Mouse (Mus musculus) liver, embryonic 11.5 days (tissue): ENCODE results near the gene Sh3gl3. TPM values are rescaled to one million over a fixed set of nuclear protein-coding genes. Genes with fewer than 3 reads are reported as not detected.

Experiments used
- ATAC-seq: fragments of 200-750 bp; cut with Nextera tagmentation; replicated peaks from 2 replicates; pipeline ENCODE4 v1.8.0; 2017; ENCODE audit warnings: moderate number of reproducible peaks, mild to moderate bottlenecking, moderate TSS enrichment, moderate library complexity; ENCODE audit not compliant: low FRiP score
- DNase-seq: peaks from one replicate; pipeline ENCODE4 v3.0.0-alpha.2; 2017; ENCODE audit warnings: low spot score
- H3K27ac ChIP-seq: fragments of 300-500 bp; sonication (generic); 2 replicates; pipeline ENCODE4 v1.5.1; 2014; ENCODE audit warnings: mild to moderate bottlenecking, low read depth, low read length, control low read depth
- H3K27me3 ChIP-seq: fragments of 300-500 bp; sonication (generic); replicated peaks from 2 replicates; pipeline ENCODE4 v1.6.1; 2014; ENCODE audit warnings: low read length, mixed read lengths; ENCODE audit not compliant: control insufficient read depth, insufficient read depth
- H3K36me3 ChIP-seq: fragments of 300-500 bp; sonication (generic); 2 replicates; pipeline ENCODE4 v1.6.1; 2014; ENCODE audit warnings: mild to moderate bottlenecking, low read length, moderate library complexity, mixed read lengths; ENCODE audit not compliant: control insufficient read depth, insufficient read depth
- H3K4me1 ChIP-seq: fragments of 300-500 bp; sonication (generic); replicated peaks from 2 replicates; pipeline ENCODE4 v1.6.1; 2014; ENCODE audit warnings: low read length, mixed read lengths; ENCODE audit not compliant: control insufficient read depth, insufficient read depth
- H3K4me2 ChIP-seq: fragments of 300-500 bp; sonication (generic); 2 replicates; pipeline ENCODE4 v1.6.1; 2014; ENCODE audit warnings: mild to moderate bottlenecking, control low read depth, moderate library complexity
- H3K4me3 ChIP-seq: fragments of 300-500 bp; sonication (generic); 2 replicates; pipeline ENCODE4 v1.5.1; 2014; ENCODE audit warnings: low read depth, low read length, control low read depth
- H3K9ac ChIP-seq: fragments of 300-500 bp; sonication (generic); 2 replicates; pipeline ENCODE4 v1.6.1; 2014; ENCODE audit warnings: low read depth, low read length, control low read depth
- H3K9me3 ChIP-seq: fragments of 300-500 bp; sonication (generic); 2 replicates; pipeline ENCODE4 v1.6.1; 2016; ENCODE audit warnings: low read length, inconsistent platforms, mixed read lengths; ENCODE audit not compliant: control insufficient read depth
- WGBS: fragments of 180-500 bp; shearing (Covaris S2); extraction: QIAGEN DNeasy Blood & Tissue Kit; methylation state at CpG from one replicate; pipeline ENCODE4 v1.1.7; 2014; 5-methylcytosine and 5-hydroxymethylcytosine counted together
- polyA plus RNA-seq: library from polyadenylated mRNA; unstranded; fragments of >200 nt; fragmentation: Nextera tagmentation; extraction: Ambion mirVana; gene quantifications from 2 replicates; pipeline ENCODE4 v1.2.1, GENCODE M21; 2014

Sh3gl3 gene
- 3.8 and 4.9 TPM in 2 replicates for polyA plus RNA-seq

GRCm38 (mm10) chr7:82173540-82173939 is at the start of gene Sh3gl3:
Gene Sh3gl3 (plus strand): TSS chr7:82173840.
- WGBS: 64% methylated on average over 3 of the region's 3 CpGs
- no peak within 1 kb of the TSS for H3K9ac ChIP-seq
- peaks cover 19% of the 10 kb centered on the region for H3K27me3 ChIP-seq
- no peaks in the 10 kb centered on the region; the same call in 1 of the 2 replicates for H3K4me1 ChIP-seq
- ATAC-seq (no peak), DNase-seq (peak; percentile 29)
- no peaks in the 10 kb centered on the region for H3K9me3 ChIP-seq
- H3K4me2 ChIP-seq: peak within 1 kb of the TSS; percentile 81
- no peak within 1 kb of the TSS for H3K27ac ChIP-seq
- no peaks in the 10 kb centered on the region for H3K36me3 ChIP-seq
- H3K4me3 ChIP-seq: peak within 1 kb of the TSS; percentile 58

- no peak for ATAC-seq
- no peak for DNase-seq
- Histone ChIP-seq H3K4me3 (no peak overlapping the region), H3K9ac (no peak overlapping the region), H3K4me2 (no peak overlapping the region), H3K36me3 (no peaks in the 10 kb centered on the region), H3K27ac (no peak overlapping the region), H3K4me1 (no peaks in the 10 kb centered on the region), H3K9me3 (peaks cover 3% of the 10 kb centered on the region; the same call in 1 of the 2 replicates), H3K27me3 (no peaks in the 10 kb centered on the region)
- WGBS: 38% methylated on average over 1 of the region's 1 CpGs
Measured at GRCm38 (mm10) chr7:82138196-82138595, 35.4 kb upstream of the Sh3gl3 start.

- no peak overlapping the region for H3K4me2 ChIP-seq
- H3K4me3 ChIP-seq: no peak overlapping the region
- no peak for ATAC-seq
- WGBS: 93% methylated on average over 5 of the region's 5 CpGs
- H3K9ac ChIP-seq: no peak overlapping the region
- no peaks in the 10 kb centered on the region for H3K36me3 ChIP-seq
- no peaks in the 10 kb centered on the region for H3K27me3 ChIP-seq
- no peak overlapping the region for H3K27ac ChIP-seq
- H3K4me1 ChIP-seq: no peaks in the 10 kb centered on the region
- no peak for DNase-seq
- no peaks in the 10 kb centered on the region for H3K9me3 ChIP-seq
Measured at GRCm38 (mm10) chr7:82147151-82147550, 26.5 kb upstream of the Sh3gl3 start.

- H3K9me3 ChIP-seq: no peaks in the 10 kb centered on the region; the same call in 1 of the 2 replicates
- DNase-seq: peak; percentile 27
- no peaks in the 10 kb centered on the region for H3K27me3 ChIP-seq
- H3K36me3 ChIP-seq: no peaks in the 10 kb centered on the region
- no peaks in the 10 kb centered on the region for H3K4me1 ChIP-seq
- H3K27ac ChIP-seq: no peak overlapping the region
- H3K4me2 ChIP-seq: no peak overlapping the region
- WGBS: 90% methylated on average over 14 of the region's 14 CpGs
- H3K4me3 ChIP-seq: no peak overlapping the region
- no peak for ATAC-seq
- H3K9ac ChIP-seq: no peak overlapping the region
Measured at GRCm38 (mm10) chr7:82164681-82165080, 9.0 kb upstream of the Sh3gl3 start.

GRCm38 (mm10) chr7:82174571-82175326 is 1.1 kb downstream of the Sh3gl3 start:
- Histone ChIP-seq H3K4me1 (no peaks in the 10 kb centered on the region; the same call in 1 of the 2 replicates), H3K9ac (0 out of 2 replicates have a peak overlapping the region, but pooled peaks have one; percentile 14), H3K9me3 (no peaks in the 10 kb centered on the region), H3K27me3 (peaks cover 19% of the 10 kb centered on the region), H3K27ac (no peak overlapping the region), H3K4me2 (peak overlapping the region; percentile 81), H3K36me3 (no peaks in the 10 kb centered on the region), H3K4me3 (peak overlapping the region; percentile 58)
- DNase-seq: peak; percentile 53
- ATAC-seq: peak; percentile 75
- under 1% methylated on average over 65 of the region's 72 CpGs for WGBS

GRCm38 (mm10) chr7:82175327-82175721 is 1.7 kb downstream of the Sh3gl3 start:
- Histone ChIP-seq H3K4me1 (no peaks in the 10 kb centered on the region; the same call in 1 of the 2 replicates), H3K36me3 (no peaks in the 10 kb centered on the region), H3K9ac (no peak overlapping the region), H3K9me3 (no peaks in the 10 kb centered on the region), H3K4me3 (peak overlapping the region; percentile 58), H3K27me3 (peaks cover 19% of the 10 kb centered on the region), H3K27ac (no peak overlapping the region), H3K4me2 (peak overlapping the region; percentile 81)
- no peak for DNase-seq
- ATAC-seq: no peak
- WGBS: 4% methylated on average over 16 of the region's 16 CpGs

GRCm38 (mm10) chr7:82176192-82176591 is 2.6 kb downstream of the Sh3gl3 start:
- H3K36me3 ChIP-seq: no peaks in the 10 kb centered on the region
- H3K27me3 ChIP-seq: peaks cover 19% of the 10 kb centered on the region
- no peaks in the 10 kb centered on the region for H3K9me3 ChIP-seq
- ATAC-seq: no peak
- WGBS: 60% methylated on average over 3 of the region's 3 CpGs
- H3K27ac ChIP-seq: no peak overlapping the region
- no peaks in the 10 kb centered on the region; the same call in 1 of the 2 replicates for H3K4me1 ChIP-seq
- DNase-seq: no peak
- no peak overlapping the region for H3K4me2 ChIP-seq
- no peak overlapping the region for H3K4me3 ChIP-seq
- no peak overlapping the region for H3K9ac ChIP-seq

- Histone ChIP-seq H3K9ac (no peak overlapping the region), H3K27me3 (peaks cover 19% of the 10 kb centered on the region), H3K4me1 (no peaks in the 10 kb centered on the region; the same call in 1 of the 2 replicates), H3K4me2 (no peak overlapping the region), H3K4me3 (no peak overlapping the region), H3K36me3 (no peaks in the 10 kb centered on the region), H3K27ac (no peak overlapping the region), H3K9me3 (no peaks in the 10 kb centered on the region)
- WGBS: 72% methylated on average over 5 of the region's 5 CpGs
- no peak for ATAC-seq
- DNase-seq: peak; percentile 21
Measured at GRCm38 (mm10) chr7:82177336-82177735, 3.7 kb downstream of the Sh3gl3 start.

- H3K36me3 ChIP-seq: no peaks in the 10 kb centered on the region
- no peak overlapping the region for H3K27ac ChIP-seq
- 77% methylated on average over 5 of the region's 5 CpGs for WGBS
- no peaks in the 10 kb centered on the region for H3K4me1 ChIP-seq
- no peak overlapping the region for H3K9ac ChIP-seq
- no peak for DNase-seq
- H3K4me2 ChIP-seq: no peak overlapping the region
- no peaks in the 10 kb centered on the region; the same call in 1 of the 2 replicates for H3K27me3 ChIP-seq
- H3K4me3 ChIP-seq: no peak overlapping the region
- no peak for ATAC-seq
- H3K9me3 ChIP-seq: no peaks in the 10 kb centered on the region
Measured at GRCm38 (mm10) chr7:82180919-82181318, 7.3 kb downstream of the Sh3gl3 start.
